Mouse (Mus musculus): ENCODE data around the gene Mup9. TPM values are rescaled to one million over a fixed set of nuclear protein-coding genes. Genes with fewer than 3 reads are reported as not detected.
"Not testable (repeated sequence)": the region's sequence is repeated elsewhere in the genome, so short reads cannot be mapped to it uniquely, and the experiment has no call there.

The Mup9 gene
- not detected for total RNA-seq (2021)

DNA sequence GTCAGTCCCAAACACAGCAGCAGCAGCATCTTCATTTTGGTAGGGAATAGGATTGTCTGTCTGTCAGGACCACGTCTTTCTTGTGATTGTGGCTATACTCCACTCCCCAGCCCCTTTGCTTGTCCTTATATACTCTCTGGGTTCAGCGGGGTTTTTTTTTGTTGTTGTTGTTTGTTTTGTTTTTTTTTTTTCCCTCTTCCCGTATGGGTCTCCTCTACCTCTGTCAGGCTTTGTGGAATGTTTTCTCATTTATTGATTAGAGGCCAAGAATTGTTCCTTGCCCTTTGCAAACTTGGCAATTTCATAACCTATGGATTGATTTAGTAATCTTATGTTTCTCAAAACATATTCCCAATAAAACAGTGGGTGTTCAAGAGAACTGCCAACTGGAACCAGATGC is at the start of gene Mup9:
Mup9 (minus strand) TSS at position 101 of the 400 bp plus-strand sequence.
- not testable (repeated sequence) for DNase-seq

Other genes starting within 250 kb of the Mup9 start
- gene Mup8, start 199.4 kb downstream of the Mup9 start, total RNA-seq (2021): not detected
- gene Mup1, start 80.0 kb upstream of the Mup9 start, total RNA-seq (2021): not detected
- not detected for gene Mup10, start 160.2 kb upstream of the Mup9 start, total RNA-seq (2021)
- gene Mup11, start 240.5 kb upstream of the Mup9 start, total RNA-seq (2021): not detected